ENCODE assay signal across 14 mouse cellular contexts in the genomic region with DNA sequence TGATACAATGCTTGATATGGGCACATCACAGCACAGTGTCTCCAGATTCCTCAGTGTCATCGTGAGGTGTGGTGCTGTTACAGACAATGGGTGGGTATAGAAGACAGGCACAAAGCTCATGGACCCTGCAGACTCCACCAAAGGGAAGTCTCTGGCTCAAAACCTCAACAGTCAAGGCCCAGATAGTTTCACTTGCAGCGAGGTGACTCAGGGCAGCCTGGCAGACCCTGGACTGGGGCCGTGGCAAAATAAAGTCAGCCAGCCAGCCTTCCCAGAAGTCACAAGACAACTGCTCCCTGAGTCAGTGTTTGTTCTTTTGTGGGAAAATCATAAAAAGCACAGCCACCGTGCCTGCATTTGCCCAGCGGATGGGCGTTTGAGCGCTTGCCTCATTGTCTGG.
"Had no signal": no experiment of that assay in that cellular context is flagged by ENCODE, and none has a peak within 500 bp of the region (broad histone marks: within the 10 kb centered on the region; RNA-seq: fewer than 3 reads in every experiment).

No protein-coding gene starts in this region.

- H3K36me3 ChIP-seq: limb, embryonic 15.5 days; liver, embryonic 12.5 days; lung, embryonic 15.5 days; midbrain, embryonic 15.5 days; neural tube, embryonic 13.5 days; stomach, embryonic 15.5 days had no signal

- H3K4me3 ChIP-seq: limb, embryonic 15.5 days; liver, embryonic 12.5 days; lung, embryonic 15.5 days; megakaryocyte, embryonic 14.5 days; midbrain, embryonic 15.5 days; neural tube, embryonic 13.5 days; stomach, embryonic 15.5 days had no signal

- ATAC-seq: liver, embryonic 12.5 days; midbrain, embryonic 15.5 days had no signal

- H3K4me2 ChIP-seq: limb, embryonic 15.5 days; liver, embryonic 12.5 days; lung, embryonic 15.5 days; midbrain, embryonic 11.5 days; midbrain, embryonic 15.5 days; neural tube, embryonic 13.5 days; stomach, embryonic 15.5 days had no signal

- H3K4me1 ChIP-seq: limb, embryonic 15.5 days; liver, embryonic 12.5 days; lung, embryonic 15.5 days; megakaryocyte, embryonic 14.5 days; midbrain, embryonic 15.5 days; neural tube, embryonic 13.5 days; stomach, embryonic 15.5 days had no signal

- H3K27ac ChIP-seq: limb, embryonic 15.5 days; liver, embryonic 12.5 days; lung, embryonic 15.5 days; macrophage; midbrain, embryonic 15.5 days; neural tube, embryonic 13.5 days; stomach, embryonic 15.5 days had no signal

- H3K27me3 ChIP-seq: limb, embryonic 15.5 days; lung, embryonic 15.5 days; midbrain, embryonic 15.5 days; neural tube, embryonic 13.5 days; stomach, embryonic 15.5 days had no signal

- H3K9ac ChIP-seq: limb, embryonic 15.5 days; liver, embryonic 12.5 days; lung, embryonic 15.5 days; midbrain, embryonic 15.5 days; neural tube, embryonic 13.5 days; stomach, embryonic 15.5 days had no signal

- DNase-seq: kidney, postnatal 14 days; lung, postnatal 14 days; retina, postnatal 1 day; thymus, adult 2 months; thymus, postnatal 36 days had no signal

- H3K9me3 ChIP-seq: limb, embryonic 15.5 days; lung, embryonic 15.5 days; midbrain, embryonic 15.5 days; neural tube, embryonic 13.5 days; stomach, embryonic 15.5 days had no signal
